Mouse (Mus musculus): Measurements from ENCODE around the gene Fam208a. TPM values are rescaled to one million over a fixed set of nuclear protein-coding genes. Genes with fewer than 3 reads are reported as not detected.

The Fam208a gene
- 5.2 and 5.6 TPM in 2 replicates for polyA plus RNA-seq (2015; fragmentation: Nextera tagmentation; extraction: Ambion mirVana)

- Histone ChIP-seq H3K36me3 (ENCODE audit: control insufficient read depth, insufficient read depth, low read length) (peaks cover 5% of the 10 kb centered on the region; the same call in 1 of the 2 replicates), H3K9me3 (ENCODE audit: control insufficient read depth, low read length) (peaks cover 7% of the 10 kb centered on the region), H3K27ac (ENCODE audit: low read length) (peak within 1 kb of the TSS; percentile 99), H3K9ac (ENCODE audit: low read depth, low read length) (peak within 1 kb of the TSS; percentile 95), H3K4me2 (ENCODE audit: low read depth, low read length) (peak within 1 kb of the TSS; percentile 92), H3K4me1 (ENCODE audit: control insufficient read depth, insufficient read depth, low read length) (no peaks in the 10 kb centered on the region), H3K4me3 (ENCODE audit: low read length) (peak within 1 kb of the TSS; percentile 78), H3K27me3 (replicated peaks; ENCODE audit: control insufficient read depth, insufficient read depth, low read length) (no peaks in the 10 kb centered on the region)
- 2% methylated on average over 41 of the region's 43 CpGs for WGBS
- ATAC-seq = peak; percentile 97
These were observed at the start of gene Fam208a for GRCm38 (mm10) chr14:27428573-27428972. Fam208a (plus strand) TSS chr14:27428834.

- WGBS = 79% methylated on average over 12 of the region's 12 CpGs
These were observed 49.2 kb upstream of the Fam208a start for GRCm38 (mm10) chr14:27379404-27379803.

GRCm38 (mm10) chr14:27381459-27381858, 47.2 kb upstream of the Fam208a start:
- no peak overlapping the region for H3K4me3 ChIP-seq (ENCODE audit: low read length)
- H3K27me3 ChIP-seq (replicated peaks; ENCODE audit: control insufficient read depth, insufficient read depth, low read length) = no peaks in the 10 kb centered on the region
- no peak for ATAC-seq
- no peaks in the 10 kb centered on the region for H3K36me3 ChIP-seq (ENCODE audit: control insufficient read depth, insufficient read depth, low read length)
- H3K9me3 ChIP-seq (ENCODE audit: control insufficient read depth, low read length) = no peaks in the 10 kb centered on the region
- 71% methylated on average over 7 of the region's 7 CpGs for WGBS
- no peak overlapping the region for H3K9ac ChIP-seq (ENCODE audit: low read depth, low read length)
- H3K4me2 ChIP-seq (ENCODE audit: low read depth, low read length) = no peak overlapping the region
- no peaks in the 10 kb centered on the region for H3K4me1 ChIP-seq (ENCODE audit: control insufficient read depth, insufficient read depth, low read length)
- H3K27ac ChIP-seq (ENCODE audit: low read length) = no peak overlapping the region

More at GRCm38 (mm10) chr14:27379404-27379803, 49.2 kb upstream of the Fam208a start:
- Histone ChIP-seq H3K4me2 (ENCODE audit: low read depth, low read length) (no peak overlapping the region), H3K27ac (ENCODE audit: low read length) (no peak overlapping the region), H3K9me3 (ENCODE audit: control insufficient read depth, low read length) (no peaks in the 10 kb centered on the region), H3K4me1 (ENCODE audit: control insufficient read depth, insufficient read depth, low read length) (no peaks in the 10 kb centered on the region), H3K27me3 (replicated peaks; ENCODE audit: control insufficient read depth, insufficient read depth, low read length) (no peaks in the 10 kb centered on the region), H3K9ac (ENCODE audit: low read depth, low read length) (no peak overlapping the region), H3K4me3 (ENCODE audit: low read length) (peak overlapping the region; percentile 2; the same call in 1 of the 2 replicates), H3K36me3 (ENCODE audit: control insufficient read depth, insufficient read depth, low read length) (no peaks in the 10 kb centered on the region)
- ATAC-seq = no peak

DNA sequence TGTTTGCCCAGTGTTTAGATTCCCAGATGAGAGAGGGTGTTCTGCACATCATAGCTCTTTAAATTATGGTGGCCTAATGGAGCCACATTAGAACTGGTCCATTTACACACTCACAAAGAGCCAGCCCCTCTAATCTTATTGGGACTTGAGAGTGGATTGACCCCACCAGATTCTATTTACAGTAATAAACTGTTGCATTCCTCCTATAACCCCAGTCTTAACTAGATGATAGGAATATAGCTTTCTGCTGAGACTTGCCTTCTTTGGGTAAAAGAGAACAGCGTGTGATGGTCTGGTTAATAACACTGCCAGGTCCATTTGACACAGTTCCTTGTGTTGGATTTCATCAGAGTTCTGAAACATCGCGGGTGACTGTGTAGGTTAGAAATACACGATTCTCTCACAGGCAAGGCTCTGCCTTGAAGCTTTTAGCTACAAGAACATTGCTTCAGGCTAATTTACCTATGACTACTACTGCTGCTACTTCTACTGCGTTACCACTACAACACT, 45.3 kb upstream of the Fam208a start:
- no peak overlapping the region for H3K4me2 ChIP-seq (ENCODE audit: low read depth, low read length)
- no peak overlapping the region for H3K4me3 ChIP-seq (ENCODE audit: low read length)
- H3K9me3 ChIP-seq (ENCODE audit: control insufficient read depth, low read length) = no peaks in the 10 kb centered on the region
- 72% methylated on average over 5 of the region's 5 CpGs for WGBS
- no peaks in the 10 kb centered on the region for H3K4me1 ChIP-seq (ENCODE audit: control insufficient read depth, insufficient read depth, low read length)
- H3K36me3 ChIP-seq (ENCODE audit: control insufficient read depth, insufficient read depth, low read length) = no peaks in the 10 kb centered on the region
- H3K27ac ChIP-seq (ENCODE audit: low read length) = peak overlapping the region; percentile 33; the same call in 1 of the 2 replicates
- H3K27me3 ChIP-seq (replicated peaks; ENCODE audit: control insufficient read depth, insufficient read depth, low read length) = no peaks in the 10 kb centered on the region
- H3K9ac ChIP-seq (ENCODE audit: low read depth, low read length) = no peak overlapping the region
- no peak for ATAC-seq

- H3K27ac ChIP-seq (ENCODE audit: low read length) = no peak overlapping the region
These were observed 44.5 kb upstream of the Fam208a start for GRCm38 (mm10) chr14:27384143-27384542.

DNA sequence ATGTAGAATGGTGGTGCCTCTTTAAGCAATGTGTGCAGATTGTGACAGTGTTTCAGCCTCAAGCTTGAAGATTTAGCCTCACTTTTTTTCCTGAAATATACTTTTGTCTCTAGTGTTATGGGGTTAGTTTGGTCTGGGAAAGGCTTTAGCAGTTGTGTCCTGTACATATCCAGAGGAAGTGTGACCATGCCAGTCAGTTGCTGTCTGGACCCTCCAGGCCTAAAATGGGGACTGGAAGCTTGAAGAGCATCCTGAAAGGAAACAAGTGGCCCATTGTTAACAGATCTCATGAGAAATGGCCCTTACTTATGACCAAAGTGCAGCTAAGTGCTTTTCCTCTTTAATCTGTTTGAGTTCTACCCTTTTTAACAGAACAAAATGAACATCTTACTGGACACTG, 40.0 kb upstream of the Fam208a start:
- Histone ChIP-seq H3K36me3 (ENCODE audit: control insufficient read depth, insufficient read depth, low read length) (no peaks in the 10 kb centered on the region), H3K27me3 (replicated peaks; ENCODE audit: control insufficient read depth, insufficient read depth, low read length) (no peaks in the 10 kb centered on the region), H3K4me3 (ENCODE audit: low read length) (no peak overlapping the region), H3K4me2 (ENCODE audit: low read depth, low read length) (no peak overlapping the region), H3K9ac (ENCODE audit: low read depth, low read length) (no peak overlapping the region), H3K9me3 (ENCODE audit: control insufficient read depth, low read length) (no peaks in the 10 kb centered on the region), H3K27ac (ENCODE audit: low read length) (0 out of 2 replicates have a peak overlapping the region, but pooled peaks have one; percentile 9), H3K4me1 (ENCODE audit: control insufficient read depth, insufficient read depth, low read length) (no peaks in the 10 kb centered on the region)
- ATAC-seq = no peak

More at GRCm38 (mm10) chr14:27384143-27384542, 44.5 kb upstream of the Fam208a start:
- no peaks in the 10 kb centered on the region for H3K4me1 ChIP-seq (ENCODE audit: control insufficient read depth, insufficient read depth, low read length)
- no peaks in the 10 kb centered on the region for H3K36me3 ChIP-seq (ENCODE audit: control insufficient read depth, insufficient read depth, low read length)
- ATAC-seq = no peak
- H3K9me3 ChIP-seq (ENCODE audit: control insufficient read depth, low read length) = no peaks in the 10 kb centered on the region
- 89% methylated on average over 4 of the region's 4 CpGs for WGBS
- no peak overlapping the region for H3K4me3 ChIP-seq (ENCODE audit: low read length)
- H3K4me2 ChIP-seq (ENCODE audit: low read depth, low read length) = no peak overlapping the region
- H3K9ac ChIP-seq (ENCODE audit: low read depth, low read length) = no peak overlapping the region
- H3K27me3 ChIP-seq (replicated peaks; ENCODE audit: control insufficient read depth, insufficient read depth, low read length) = no peaks in the 10 kb centered on the region

DNA sequence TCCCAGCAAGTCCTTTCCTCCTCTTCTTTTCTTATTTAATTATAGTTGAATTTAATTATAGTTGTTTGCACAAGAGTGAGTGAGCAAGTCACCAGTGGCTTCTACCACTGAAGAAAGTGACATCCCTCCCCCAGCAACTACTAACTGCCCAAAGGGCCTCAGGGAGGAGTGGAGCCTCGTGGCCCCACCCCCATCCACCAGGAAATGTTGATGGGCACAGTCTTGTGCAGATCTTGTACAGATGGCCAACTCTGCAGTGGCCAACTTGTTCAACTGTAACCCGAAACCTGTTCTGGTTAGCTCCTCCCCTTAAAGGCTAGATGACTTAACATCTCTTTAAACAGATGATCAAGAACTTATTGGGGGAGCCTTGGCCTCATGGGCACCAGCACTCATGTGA, 38.9 kb upstream of the Fam208a start:
- no peaks in the 10 kb centered on the region for H3K4me1 ChIP-seq (ENCODE audit: control insufficient read depth, insufficient read depth, low read length)
- no peaks in the 10 kb centered on the region for H3K9me3 ChIP-seq (ENCODE audit: control insufficient read depth, low read length)
- no peak overlapping the region for H3K27ac ChIP-seq (ENCODE audit: low read length)
- H3K27me3 ChIP-seq (replicated peaks; ENCODE audit: control insufficient read depth, insufficient read depth, low read length) = no peaks in the 10 kb centered on the region
- no peaks in the 10 kb centered on the region for H3K36me3 ChIP-seq (ENCODE audit: control insufficient read depth, insufficient read depth, low read length)
- H3K9ac ChIP-seq (ENCODE audit: low read depth, low read length) = no peak overlapping the region
- no peak for ATAC-seq
- WGBS = 70% methylated on average over 2 of the region's 2 CpGs
- H3K4me3 ChIP-seq (ENCODE audit: low read length) = no peak overlapping the region
- no peak overlapping the region for H3K4me2 ChIP-seq (ENCODE audit: low read depth, low read length)

DNA sequence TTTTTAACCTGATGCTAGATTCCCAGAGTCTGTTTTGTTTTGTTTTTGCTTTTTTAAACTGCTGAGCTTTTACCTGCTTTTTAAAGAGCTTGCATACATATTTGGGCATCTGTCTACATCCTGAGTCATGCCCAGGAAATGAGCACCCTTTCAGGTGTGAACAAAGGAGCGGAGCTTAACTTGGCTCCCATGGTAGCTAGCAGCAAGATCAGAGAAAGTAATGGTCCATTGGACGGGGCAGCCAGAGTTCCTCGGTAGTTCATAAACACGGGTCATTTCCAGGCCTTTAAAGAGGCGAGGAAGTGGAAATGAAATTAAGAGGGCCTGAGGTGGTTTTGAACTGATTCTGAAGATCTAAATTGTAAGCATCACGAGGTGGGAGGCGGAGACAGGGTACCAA, 38.0 kb upstream of the Fam208a start:
- Histone ChIP-seq H3K4me2 (ENCODE audit: low read depth, low read length) (no peak overlapping the region), H3K9me3 (ENCODE audit: control insufficient read depth, low read length) (no peaks in the 10 kb centered on the region), H3K27ac (ENCODE audit: low read length) (no peak overlapping the region), H3K27me3 (replicated peaks; ENCODE audit: control insufficient read depth, insufficient read depth, low read length) (no peaks in the 10 kb centered on the region), H3K4me1 (ENCODE audit: control insufficient read depth, insufficient read depth, low read length) (no peaks in the 10 kb centered on the region), H3K36me3 (ENCODE audit: control insufficient read depth, insufficient read depth, low read length) (no peaks in the 10 kb centered on the region), H3K9ac (ENCODE audit: low read depth, low read length) (no peak overlapping the region), H3K4me3 (ENCODE audit: low read length) (no peak overlapping the region)
- WGBS = 71% methylated on average over 7 of the region's 7 CpGs
- ATAC-seq = no peak

GRCm38 (mm10) chr14:27391776-27392308, 36.8 kb upstream of the Fam208a start:
- no peaks in the 10 kb centered on the region for H3K36me3 ChIP-seq (ENCODE audit: control insufficient read depth, insufficient read depth, low read length)
- H3K4me3 ChIP-seq (ENCODE audit: low read length) = no peak overlapping the region
- no peaks in the 10 kb centered on the region for H3K4me1 ChIP-seq (ENCODE audit: control insufficient read depth, insufficient read depth, low read length)
- no peak overlapping the region for H3K27ac ChIP-seq (ENCODE audit: low read length)
- ATAC-seq = no peak
- H3K27me3 ChIP-seq (replicated peaks; ENCODE audit: control insufficient read depth, insufficient read depth, low read length) = no peaks in the 10 kb centered on the region
- H3K9ac ChIP-seq (ENCODE audit: low read depth, low read length) = no peak overlapping the region
- no peaks in the 10 kb centered on the region for H3K9me3 ChIP-seq (ENCODE audit: control insufficient read depth, low read length)
- 71% methylated on average over 9 of the region's 9 CpGs for WGBS
- no peak overlapping the region for H3K4me2 ChIP-seq (ENCODE audit: low read depth, low read length)

- Histone ChIP-seq H3K9me3 (ENCODE audit: control insufficient read depth, low read length) (no peaks in the 10 kb centered on the region), H3K36me3 (ENCODE audit: control insufficient read depth, insufficient read depth, low read length) (no peaks in the 10 kb centered on the region), H3K27ac (ENCODE audit: low read length) (no peak overlapping the region), H3K4me3 (ENCODE audit: low read length) (no peak overlapping the region), H3K4me2 (ENCODE audit: low read depth, low read length) (no peak overlapping the region), H3K9ac (ENCODE audit: low read depth, low read length) (no peak overlapping the region), H3K4me1 (ENCODE audit: control insufficient read depth, insufficient read depth, low read length) (no peaks in the 10 kb centered on the region), H3K27me3 (replicated peaks; ENCODE audit: control insufficient read depth, insufficient read depth, low read length) (no peaks in the 10 kb centered on the region)
- no peak for ATAC-seq
- WGBS = 97% methylated on average over 2 of the region's 2 CpGs
These were observed 36.0 kb upstream of the Fam208a start for GRCm38 (mm10) chr14:27392660-27393059.
